Mouse (Mus musculus): ENCODE results near the gene Shcbp1.
"Not testable (repeated sequence)": the region's sequence is repeated elsewhere in the genome, so short reads cannot be mapped to it uniquely, and the experiment has no call there.

Shcbp1 gene

GRCm38 (mm10) chr8:4779254-4780055 is at the start of gene Shcbp1:
Shcbp1 (minus strand) TSS chr8:4779567.
- DNase-seq: peak; percentile 89

DNA sequence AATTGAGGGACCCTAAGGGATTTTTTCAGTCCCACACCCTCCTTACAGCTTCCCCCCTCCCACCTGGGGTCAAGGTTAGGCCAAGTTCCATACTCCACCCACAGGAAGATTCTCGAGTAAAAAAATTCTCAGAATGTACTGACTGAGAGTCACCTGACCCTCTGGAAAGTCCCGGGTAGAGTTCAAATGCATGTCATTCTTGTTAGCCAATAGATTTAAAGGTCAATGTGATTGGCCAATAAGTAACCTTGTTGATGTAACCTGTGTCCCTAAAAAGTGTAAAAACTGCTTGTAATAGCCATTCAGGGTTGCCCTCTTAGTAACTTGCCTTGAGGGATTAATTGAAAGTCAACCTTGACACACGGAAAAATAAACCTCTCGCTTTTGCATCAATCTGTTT is 29.5 kb upstream of the Shcbp1 start:
- no peak for DNase-seq

GRCm38 (mm10) chr8:4800524-4801122 is 21.3 kb upstream of the Shcbp1 start:
- DNase-seq: no peak

- DNase-seq: no peak
Measured at GRCm38 (mm10) chr8:4778266-4778665, 1.1 kb downstream of the Shcbp1 start.

- DNase-seq: no peak
Measured at GRCm38 (mm10) chr8:4764751-4765150, 14.6 kb downstream of the Shcbp1 start.

DNA sequence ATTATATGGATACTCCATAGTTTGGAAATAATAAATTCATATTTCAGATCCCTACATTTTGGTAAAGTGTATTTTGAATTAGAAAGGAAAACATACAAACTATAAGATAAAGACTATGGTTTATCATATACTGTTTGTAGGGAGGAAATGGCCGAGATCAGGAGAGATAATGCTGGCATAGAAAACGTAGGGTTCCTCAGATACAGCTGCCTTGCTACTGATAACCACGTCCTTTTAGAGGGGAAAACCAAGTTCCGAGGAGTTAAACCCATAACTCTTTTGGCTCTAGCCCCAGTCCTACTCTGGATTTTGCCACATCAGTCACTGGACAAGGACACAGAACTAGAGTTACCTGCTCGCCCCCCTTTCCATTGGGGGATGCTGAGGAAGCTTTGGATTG is 26.3 kb downstream of the Shcbp1 start:
- no peak for DNase-seq

DNA sequence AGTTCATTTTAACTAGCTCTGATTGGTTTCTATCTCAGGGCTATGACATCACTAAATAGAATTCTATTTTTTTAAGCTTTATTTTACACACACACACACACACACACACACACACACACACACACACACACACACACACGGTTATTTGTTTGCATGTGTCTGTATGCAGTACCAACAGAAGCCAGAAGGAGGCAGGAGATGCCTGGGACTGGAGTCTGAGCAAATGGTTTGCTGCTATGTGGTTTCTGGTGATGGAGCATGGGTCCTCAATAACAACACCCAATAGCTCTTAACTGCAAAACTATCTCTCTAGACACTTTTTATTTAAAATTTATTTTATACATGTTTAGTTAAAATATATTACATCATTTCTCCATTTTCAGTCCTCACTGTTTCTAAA is 48.4 kb downstream of the Shcbp1 start:
- DNase-seq: peak; percentile 5

- no peak for DNase-seq
Measured at GRCm38 (mm10) chr8:4715546-4715945, 63.8 kb downstream of the Shcbp1 start.

DNA sequence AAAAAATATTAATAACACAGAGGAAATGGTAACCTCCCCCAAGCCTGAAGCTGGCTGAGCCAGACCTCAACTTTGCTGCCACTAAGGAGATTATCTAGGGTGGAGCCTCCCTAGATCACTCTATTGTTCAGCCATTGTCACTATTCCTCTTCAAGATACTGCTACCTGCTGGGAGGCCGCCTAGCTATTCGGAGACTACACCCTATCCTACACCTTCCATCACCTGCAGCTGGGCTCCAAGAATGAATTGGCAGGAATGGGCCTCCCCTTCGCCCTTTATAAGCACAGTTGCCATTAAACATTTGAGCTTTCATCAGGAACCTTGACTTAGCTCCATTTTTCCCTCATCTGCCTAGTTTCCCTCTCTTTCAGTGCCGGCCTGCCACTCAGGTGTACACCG is 71.0 kb downstream of the Shcbp1 start:
- not testable (repeated sequence) for DNase-seq

DNA sequence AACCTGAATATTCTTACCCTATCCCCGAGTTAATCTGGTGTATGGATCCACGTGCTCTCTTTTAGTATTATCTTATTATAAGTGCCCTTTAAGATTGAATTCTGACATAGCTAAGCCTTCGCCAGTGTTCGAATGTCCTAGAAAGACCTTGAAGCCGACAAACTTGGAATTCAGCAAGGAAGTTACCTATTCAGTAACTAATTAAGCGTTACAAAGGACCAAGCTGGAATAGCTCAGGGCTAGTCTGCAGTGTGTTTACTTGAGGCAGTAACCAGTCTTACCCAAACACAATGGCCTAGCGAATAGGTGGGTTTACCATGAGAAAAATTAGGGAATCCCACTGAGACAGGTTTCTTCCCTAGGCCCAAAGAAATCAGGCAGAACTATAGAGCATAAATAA is 71.5 kb downstream of the Shcbp1 start:
- not testable (repeated sequence) for DNase-seq

DNA sequence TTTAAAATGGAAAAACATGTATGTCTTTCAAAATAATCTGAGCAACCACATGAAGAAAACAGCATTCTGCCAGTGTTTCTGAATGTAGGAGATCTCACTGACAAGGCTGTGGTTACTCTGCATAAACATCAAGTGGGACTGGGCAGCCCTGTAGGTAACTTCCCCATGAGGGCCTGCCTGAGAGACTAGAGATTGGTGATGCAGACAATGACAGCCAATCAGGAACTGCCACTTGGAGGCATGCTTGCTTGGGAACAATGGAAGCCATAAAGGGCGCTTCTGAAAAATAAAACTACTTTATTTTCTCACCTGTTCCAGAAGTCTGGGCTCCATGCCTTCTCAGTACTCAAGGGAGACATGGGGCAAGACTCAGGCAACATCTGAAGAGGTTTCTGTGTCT is 87.7 kb downstream of the Shcbp1 start:
- no peak for DNase-seq

All from thymus, postnatal 14 days (tissue).